Mouse (Mus musculus): Measurements from ENCODE around the gene Zc3h4. TPM values are rescaled to one million over a fixed set of nuclear protein-coding genes. Genes with fewer than 3 reads are reported as not detected.

The Zc3h4 gene
- total and polyA plus RNA-seq, 3 experiments, result 32.9 to 71.8 (median 59.4) TPM

- TF ChIP-seq ETS1 (IDR thresholded peaks at IDR 0.05; ENCODE audit: low read depth, low read length) (no peak), MYB (IDR thresholded peaks at IDR 0.05; ENCODE audit: low read depth, low read length) (no peak), POLR2AphosphoS2 (IDR thresholded peaks at IDR 0.05; ENCODE audit: low read length) (no peak), TAL1 (IDR thresholded peaks at IDR 0.05; ENCODE audit: low read length) (no peak), MAX (IDR thresholded peaks at IDR 0.05; ENCODE audit: low read length) (no peak), UBTF (IDR thresholded peaks at IDR 0.05; ENCODE audit: borderline replicate concordance, insufficient read depth, low read depth, low read length) (no peak), RCOR1 (IDR thresholded peaks at IDR 0.05; ENCODE audit: low read depth, low read length) (no peak), E2F4 (IDR thresholded peaks at IDR 0.05; ENCODE audit: borderline replicate concordance, low read depth, low read length) (no peak), ELF1 (IDR thresholded peaks at IDR 0.05; ENCODE audit: low read depth, low read length) (no peak)
- DNase-seq (ENCODE audit: low read depth, low spot score), result no peak
- no peaks in the 10 kb centered on the region for H3K79me2 ChIP-seq (ENCODE audit: control insufficient read depth, insufficient read depth, low read length, poor library complexity)
- H3K9me3 ChIP-seq (replicated peaks; ENCODE audit: insufficient read depth, low read length), result no peaks in the 10 kb centered on the region
- H3K9ac ChIP-seq (ENCODE audit: control insufficient read depth, low read depth, low read length, poor library complexity, severe bottlenecking), result no peak overlapping the region
- no peaks in the 10 kb centered on the region for H3K36me3 ChIP-seq (ENCODE audit: control insufficient read depth in 1 of 2, insufficient read depth in 2 of 2, low read length in 2 of 2)
- H3K27me3 ChIP-seq (ENCODE audit: control insufficient read depth in 1 of 2, insufficient read depth in 2 of 2, low read length in 2 of 2), result no peaks in the 10 kb centered on the region
- H3K27ac ChIP-seq (ENCODE audit: control insufficient read depth, low read depth, low read length), result no peak overlapping the region
- no peak overlapping the region for H3K4me3 ChIP-seq (ENCODE audit: control insufficient read depth in 1 of 2, insufficient read depth in 1 of 2, low read depth in 2 of 2, low read length in 2 of 2)
- no peaks in the 10 kb centered on the region for H3K4me1 ChIP-seq (ENCODE audit: control insufficient read depth in 1 of 2, insufficient read depth in 2 of 2, low read length in 2 of 2)
Measured at GRCm38 (mm10) chr7:16472116-16472709, 71.5 kb downstream of the Zc3h4 start.

- H3K27ac ChIP-seq (ENCODE audit: control insufficient read depth, low read depth, low read length), result no peak overlapping the region
- no peaks in the 10 kb centered on the region for H3K4me1 ChIP-seq (ENCODE audit: control insufficient read depth in 1 of 2, insufficient read depth in 2 of 2, low read length in 2 of 2)
- DNase-seq (ENCODE audit: low read depth, low spot score), result no peak
- no peak overlapping the region for H3K9ac ChIP-seq (ENCODE audit: control insufficient read depth, low read depth, low read length, poor library complexity, severe bottlenecking)
- H3K4me3 ChIP-seq (ENCODE audit: control insufficient read depth in 1 of 2, insufficient read depth in 1 of 2, low read depth in 2 of 2, low read length in 2 of 2), result no peak overlapping the region
- TF ChIP-seq CTCF (IDR thresholded peaks at IDR 0.05 in 2 of 3, conservative IDR thresholded peaks at IDR 0.05 in 1 of 3; ENCODE audit: control insufficient read depth in 1 of 3, insufficient read depth in 1 of 3, low read depth in 2 of 3, low read length in 3 of 3, poor library complexity in 1 of 3, severe bottlenecking in 1 of 3), result no peak
- no peak for TF ChIP-seq JUND (IDR thresholded peaks at IDR 0.05; ENCODE audit: low read depth, low read length)
- TF ChIP-seq RAD21 (IDR thresholded peaks at IDR 0.05; ENCODE audit: low read depth, low read length), result no peak
- TF ChIP-seq RCOR1 (IDR thresholded peaks at IDR 0.05; ENCODE audit: low read depth, low read length), result no peak
- TF ChIP-seq GABPA (IDR thresholded peaks at IDR 0.05; ENCODE audit: low read depth, low read length), result no peak
- TF ChIP-seq MYC (IDR thresholded peaks at IDR 0.05; ENCODE audit: low read depth, low read length), result no peak
- TF ChIP-seq ZC3H11A (IDR thresholded peaks at IDR 0.05; ENCODE audit: low read depth, low read length), result no peak
- no peak for TF ChIP-seq MXI1 (IDR thresholded peaks at IDR 0.05; ENCODE audit: low read depth, low read length)
- TF ChIP-seq MEF2A (IDR thresholded peaks at IDR 0.05; ENCODE audit: extremely low read depth, insufficient replicate concordance, low read depth, low read length, poor library complexity, severe bottlenecking), result no peak
- TF ChIP-seq MAFK (IDR thresholded peaks at IDR 0.05; ENCODE audit: borderline replicate concordance, low read depth, low read length), result no peak
- no peaks in the 10 kb centered on the region for H3K36me3 ChIP-seq (ENCODE audit: control insufficient read depth in 1 of 2, insufficient read depth in 2 of 2, low read length in 2 of 2)
- no peaks in the 10 kb centered on the region for H3K9me3 ChIP-seq (replicated peaks; ENCODE audit: insufficient read depth, low read length)
- H3K27me3 ChIP-seq (ENCODE audit: control insufficient read depth in 1 of 2, insufficient read depth in 2 of 2, low read length in 2 of 2), result no peaks in the 10 kb centered on the region
- no peaks in the 10 kb centered on the region for H3K79me2 ChIP-seq (ENCODE audit: control insufficient read depth, insufficient read depth, low read length, poor library complexity)
Measured at GRCm38 (mm10) chr7:16473847-16474246, 73.1 kb downstream of the Zc3h4 start.
